Mouse (Mus musculus) midbrain, embryonic 10.5 days (tissue): ENCODE data around the gene Pros1. TPM values are rescaled to one million over a fixed set of nuclear protein-coding genes. Genes with fewer than 3 reads are reported as not detected.
A peak's percentile ranks its signal among the peaks of the same experiment; 100 is the strongest.

ENCODE experiments used
- DNase-seq: peaks from one replicate; pipeline ENCODE4 v3.0.0-alpha.2; 2017; ENCODE audit warnings: low spot score
- H3K27ac ChIP-seq: fragments of 300-500 bp; sonication (generic); replicated peaks from 2 replicates; pipeline ENCODE4 v1.5.1; 2016; ENCODE audit warnings: mild to moderate bottlenecking
- H3K27me3 ChIP-seq: fragments of 300-500 bp; sonication (generic); 2 replicates; pipeline ENCODE4 v1.6.1; 2016; ENCODE audit warnings: low read depth, mild to moderate bottlenecking; ENCODE audit not compliant: poor library complexity, severe bottlenecking
- H3K36me3 ChIP-seq: fragments of 300-500 bp; sonication (generic); 2 replicates; pipeline ENCODE4 v1.6.1; 2016; ENCODE audit warnings: mild to moderate bottlenecking, moderate library complexity
- H3K4me1 ChIP-seq: fragments of 300-500 bp; sonication (generic); 2 replicates; pipeline ENCODE4 v1.6.1; 2016
- H3K4me3 ChIP-seq: fragments of 300-500 bp; sonication (generic); 2 replicates; pipeline ENCODE4 v1.5.1; 2016; ENCODE audit warnings: mild to moderate bottlenecking, moderate library complexity
- H3K9me3 ChIP-seq: fragments of 300-500 bp; sonication (generic); replicated peaks from 2 replicates; pipeline ENCODE4 v1.6.1; 2016; ENCODE audit warnings: mild to moderate bottlenecking
- WGBS: fragments of 180-500 bp; shearing (Covaris S2); methylation state at CpG from one replicate; pipeline ENCODE4 v1.1.7; 2016; 5-methylcytosine and 5-hydroxymethylcytosine counted together
- polyA plus RNA-seq: library from polyadenylated mRNA; unstranded; fragments of >200 nt; fragmentation: Nextera tagmentation; extraction: Ambion mirVana; gene quantifications from 2 replicates; pipeline ENCODE4 v1.2.1, GENCODE M21; 2016

Pros1 gene
- polyA plus RNA-seq = 19.2 and 19.6 TPM in 2 replicates

- Histone ChIP-seq H3K27me3 (no peaks in the 10 kb centered on the region), H3K9me3 (no peaks in the 10 kb centered on the region), H3K27ac (peak within 1 kb of the TSS; percentile 91), H3K4me3 (peak within 1 kb of the TSS; percentile 71), H3K4me1 (peaks cover 13% of the 10 kb centered on the region; the same call in 1 of the 2 replicates), H3K36me3 (no peaks in the 10 kb centered on the region)
- DNase-seq = peak; percentile 74
- WGBS = 4% methylated on average over 41 of the region's 42 CpGs
These were observed at the start of gene Pros1 for GRCm38 (mm10) chr16:62854191-62855068. Gene Pros1, plus strand, starts transcription at chr16:62854307.

GRCm38 (mm10) chr16:62804621-62805020 is 49.5 kb upstream of the Pros1 start:
- Histone ChIP-seq H3K4me1 (0 out of 2 replicates have a peak, but pooled peaks cover 3% of the 10 kb centered on the region), H3K27ac (no peak overlapping the region), H3K9me3 (no peaks in the 10 kb centered on the region), H3K4me3 (no peak overlapping the region), H3K36me3 (peaks cover 22% of the 10 kb centered on the region), H3K27me3 (no peaks in the 10 kb centered on the region)
- WGBS = 94% methylated on average over 3 of the region's 3 CpGs
- DNase-seq = no peak

GRCm38 (mm10) chr16:62807249-62807979 is 46.7 kb upstream of the Pros1 start:
- no peaks in the 10 kb centered on the region for H3K9me3 ChIP-seq
- H3K4me1 ChIP-seq = 0 out of 2 replicates have a peak, but pooled peaks cover 3% of the 10 kb centered on the region
- no peaks in the 10 kb centered on the region for H3K27me3 ChIP-seq
- no peak overlapping the region for H3K27ac ChIP-seq
- no peak for DNase-seq
- no peak overlapping the region for H3K4me3 ChIP-seq
- peaks cover 12% of the 10 kb centered on the region for H3K36me3 ChIP-seq
- 66% methylated on average over 8 of the region's 8 CpGs for WGBS

GRCm38 (mm10) chr16:62810855-62811254 is 43.3 kb upstream of the Pros1 start:
- Histone ChIP-seq H3K36me3 (0 out of 2 replicates have a peak, but pooled peaks cover 6% of the 10 kb centered on the region), H3K4me1 (0 out of 2 replicates have a peak, but pooled peaks cover 3% of the 10 kb centered on the region), H3K27me3 (no peaks in the 10 kb centered on the region), H3K27ac (no peak overlapping the region), H3K9me3 (no peaks in the 10 kb centered on the region), H3K4me3 (no peak overlapping the region)
- 89% methylated on average over 4 of the region's 4 CpGs for WGBS
- no peak for DNase-seq

- Histone ChIP-seq H3K4me3 (no peak overlapping the region), H3K27me3 (no peaks in the 10 kb centered on the region), H3K4me1 (no peaks in the 10 kb centered on the region), H3K36me3 (0 out of 2 replicates have a peak, but pooled peaks cover 4% of the 10 kb centered on the region), H3K9me3 (no peaks in the 10 kb centered on the region), H3K27ac (no peak overlapping the region)
- 80% methylated on average over 5 of the region's 5 CpGs for WGBS
- no peak for DNase-seq
These were observed 40.3 kb upstream of the Pros1 start for GRCm38 (mm10) chr16:62813790-62814189.

GRCm38 (mm10) chr16:62814491-62814890 is 39.6 kb upstream of the Pros1 start, which contains the start of gene Stx19:
Gene Stx19, plus strand, starts transcription at chr16:62814676.
- H3K27me3 ChIP-seq = no peaks in the 10 kb centered on the region
- no peaks in the 10 kb centered on the region for H3K9me3 ChIP-seq
- 89% methylated on average over 5 of the region's 5 CpGs for WGBS
- DNase-seq = no peak
- H3K27ac ChIP-seq = no peak within 1 kb of the TSS
- H3K4me1 ChIP-seq = no peaks in the 10 kb centered on the region
- H3K4me3 ChIP-seq = no peak within 1 kb of the TSS
- 0 out of 2 replicates have a peak, but pooled peaks cover 4% of the 10 kb centered on the region for H3K36me3 ChIP-seq

GRCm38 (mm10) chr16:62822472-62822871 is 31.6 kb upstream of the Pros1 start:
- DNase-seq = no peak
- Histone ChIP-seq H3K36me3 (0 out of 2 replicates have a peak, but pooled peaks cover 4% of the 10 kb centered on the region), H3K4me3 (no peak overlapping the region), H3K27ac (no peak overlapping the region), H3K27me3 (no peaks in the 10 kb centered on the region), H3K9me3 (no peaks in the 10 kb centered on the region), H3K4me1 (0 out of 2 replicates have a peak, but pooled peaks cover 6% of the 10 kb centered on the region)
- 92% methylated on average over 6 of the region's 6 CpGs for WGBS

- 78% methylated on average over 12 of the region's 12 CpGs for WGBS
- DNase-seq = no peak
- Histone ChIP-seq H3K4me1 (0 out of 2 replicates have a peak, but pooled peaks cover 6% of the 10 kb centered on the region), H3K9me3 (no peaks in the 10 kb centered on the region), H3K27me3 (no peaks in the 10 kb centered on the region), H3K27ac (no peak overlapping the region), H3K4me3 (no peak overlapping the region), H3K36me3 (0 out of 2 replicates have a peak, but pooled peaks cover 4% of the 10 kb centered on the region)
These were observed 27.7 kb upstream of the Pros1 start for GRCm38 (mm10) chr16:62826156-62827001.

GRCm38 (mm10) chr16:62832027-62832426 is 22.1 kb upstream of the Pros1 start:
- Histone ChIP-seq H3K27me3 (no peaks in the 10 kb centered on the region), H3K27ac (no peak overlapping the region), H3K9me3 (no peaks in the 10 kb centered on the region), H3K36me3 (no peaks in the 10 kb centered on the region), H3K4me1 (peaks cover 3% of the 10 kb centered on the region; the same call in 1 of the 2 replicates), H3K4me3 (no peak overlapping the region)
- 92% methylated on average over 2 of the region's 2 CpGs for WGBS
- DNase-seq = no peak

GRCm38 (mm10) chr16:62832481-62832880 is 21.6 kb upstream of the Pros1 start:
- 23% methylated on average over 4 of the region's 4 CpGs for WGBS
- no peaks in the 10 kb centered on the region for H3K36me3 ChIP-seq
- H3K4me1 ChIP-seq = peaks cover 3% of the 10 kb centered on the region; the same call in 1 of the 2 replicates

GRCm38 (mm10) chr16:62834016-62834735 is 19.9 kb upstream of the Pros1 start:
- 77% methylated on average over 3 of the region's 3 CpGs for WGBS
- no peaks in the 10 kb centered on the region for H3K36me3 ChIP-seq
- peaks cover 3% of the 10 kb centered on the region; the same call in 1 of the 2 replicates for H3K4me1 ChIP-seq
- H3K4me3 ChIP-seq = no peak overlapping the region
- H3K27me3 ChIP-seq = no peaks in the 10 kb centered on the region
- H3K27ac ChIP-seq = no peak overlapping the region
- no peaks in the 10 kb centered on the region for H3K9me3 ChIP-seq
- DNase-seq = no peak

More at GRCm38 (mm10) chr16:62832481-62832880, 21.6 kb upstream of the Pros1 start:
- Histone ChIP-seq H3K27ac (no peak overlapping the region), H3K9me3 (no peaks in the 10 kb centered on the region), H3K4me3 (no peak overlapping the region), H3K27me3 (no peaks in the 10 kb centered on the region)
- peak; percentile 30 for DNase-seq
